Mouse (Mus musculus): ENCODE measurements around the gene Sf3b5. TPM values are rescaled to one million over a fixed set of nuclear protein-coding genes. Genes with fewer than 3 reads are reported as not detected.
A peak's percentile ranks its signal among the peaks of the same experiment; 100 is the strongest.

Gene Sf3b5
- 10 to 100 TPM; 10.1 to 10.3 TPM for total RNA-seq (2021)
- long read RNA-seq, transcript Sf3b5-201 (1 exons, 3,841 nt), result major isoform, 58 of 58 reads
- long read RNA-seq, partial matches to known transcripts, result 0 of 58 reads
- long read RNA-seq, other reads (novel, unspliced or antisense), result 0 of 58 reads

DNA sequence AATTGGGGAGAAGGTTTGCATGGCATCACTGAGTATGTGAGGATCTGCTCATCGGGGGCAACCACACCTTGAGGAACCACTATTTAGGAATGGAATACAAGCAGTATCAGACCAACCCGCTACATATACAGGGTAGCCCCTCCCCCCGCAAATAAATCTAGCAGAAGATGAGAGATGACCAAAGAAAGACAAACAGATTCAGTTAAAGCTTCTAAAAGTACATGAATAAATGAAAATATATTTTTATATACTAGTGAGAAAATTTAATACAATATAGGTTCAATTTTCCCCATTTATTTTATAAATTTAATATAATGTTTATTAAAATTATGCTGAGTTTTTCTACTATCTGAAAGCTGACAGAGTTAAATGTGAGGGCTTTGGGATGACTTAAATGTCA, at the start of gene Sf3b5:
TSS of gene Sf3b5 (plus strand) at position 301 of the 400 bp plus-strand sequence.
- DNase-seq (ENCODE audit: low spot score in 2 of 2), result no peak

DNA sequence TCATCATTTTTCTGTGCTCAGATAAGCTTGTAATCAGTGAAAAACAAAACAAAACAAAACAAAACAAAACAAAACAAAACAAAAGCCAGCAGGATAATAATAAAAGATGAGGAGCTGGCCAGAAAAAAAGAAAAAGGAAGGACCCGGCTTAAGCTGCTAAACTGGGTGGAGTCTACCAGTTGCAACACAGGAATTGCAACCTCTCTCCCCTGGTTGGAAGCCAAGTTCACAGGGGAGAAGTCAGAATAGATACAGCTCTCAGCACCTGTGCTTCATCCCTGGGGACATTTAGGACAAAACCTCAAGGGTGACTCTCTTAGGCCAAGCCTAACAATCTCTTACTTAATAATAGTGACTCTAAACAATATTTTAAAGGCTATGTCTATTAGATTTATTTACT, 49.3 kb upstream of the Sf3b5 start:
- no peak for DNase-seq (ENCODE audit: low spot score in 2 of 2)

GRCm38 (mm10) chr10:12957271-12957670, 47.9 kb upstream of the Sf3b5 start:
- DNase-seq (ENCODE audit: low spot score in 2 of 2), result no peak

- no peak for DNase-seq (ENCODE audit: low spot score in 2 of 2)
Measured at GRCm38 (mm10) chr10:12961546-12961945, 43.6 kb upstream of the Sf3b5 start.

- no peak for DNase-seq (ENCODE audit: low spot score in 2 of 2)
Measured at GRCm38 (mm10) chr10:12962238-12962637, 42.9 kb upstream of the Sf3b5 start.

DNA sequence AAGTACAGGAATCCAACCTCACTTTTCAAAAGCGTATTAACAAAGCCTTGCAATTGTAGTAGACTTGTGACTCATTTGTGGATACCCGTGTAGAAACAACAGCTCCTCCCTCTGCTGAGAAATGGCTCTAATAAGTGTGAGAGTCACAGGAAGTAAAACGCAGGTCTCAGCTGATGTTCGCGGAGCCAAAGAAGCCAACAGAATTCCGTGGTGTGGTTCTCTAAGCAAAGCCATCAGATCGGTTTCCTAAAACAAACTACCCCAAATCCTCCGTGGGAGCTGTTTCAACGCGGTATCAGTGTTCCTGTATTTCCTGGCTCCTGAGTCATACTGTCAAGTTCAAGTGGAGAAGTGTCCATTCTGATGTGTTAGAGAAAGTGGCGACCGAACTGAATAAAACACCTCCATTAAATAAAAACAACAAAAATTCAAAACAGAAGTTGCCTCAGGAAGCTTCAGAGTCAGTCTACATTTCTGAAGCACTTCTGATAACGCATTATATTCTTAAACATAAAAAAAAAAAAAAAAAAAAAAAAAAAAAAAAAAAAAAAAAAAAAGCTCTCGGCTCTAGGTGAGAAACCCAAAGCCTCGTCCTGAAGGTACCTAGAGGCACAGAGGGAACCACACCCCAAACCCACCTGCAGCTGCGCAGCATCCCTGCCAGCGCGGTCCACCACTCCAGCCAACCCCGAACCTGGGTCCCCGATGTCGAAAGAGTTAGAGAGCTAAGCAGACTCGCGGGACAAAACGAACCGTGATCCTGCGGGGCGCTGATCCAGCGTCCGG, 41.6 kb upstream of the Sf3b5 start:
- DNase-seq (ENCODE audit: low spot score in 2 of 2), result no peak

DNA sequence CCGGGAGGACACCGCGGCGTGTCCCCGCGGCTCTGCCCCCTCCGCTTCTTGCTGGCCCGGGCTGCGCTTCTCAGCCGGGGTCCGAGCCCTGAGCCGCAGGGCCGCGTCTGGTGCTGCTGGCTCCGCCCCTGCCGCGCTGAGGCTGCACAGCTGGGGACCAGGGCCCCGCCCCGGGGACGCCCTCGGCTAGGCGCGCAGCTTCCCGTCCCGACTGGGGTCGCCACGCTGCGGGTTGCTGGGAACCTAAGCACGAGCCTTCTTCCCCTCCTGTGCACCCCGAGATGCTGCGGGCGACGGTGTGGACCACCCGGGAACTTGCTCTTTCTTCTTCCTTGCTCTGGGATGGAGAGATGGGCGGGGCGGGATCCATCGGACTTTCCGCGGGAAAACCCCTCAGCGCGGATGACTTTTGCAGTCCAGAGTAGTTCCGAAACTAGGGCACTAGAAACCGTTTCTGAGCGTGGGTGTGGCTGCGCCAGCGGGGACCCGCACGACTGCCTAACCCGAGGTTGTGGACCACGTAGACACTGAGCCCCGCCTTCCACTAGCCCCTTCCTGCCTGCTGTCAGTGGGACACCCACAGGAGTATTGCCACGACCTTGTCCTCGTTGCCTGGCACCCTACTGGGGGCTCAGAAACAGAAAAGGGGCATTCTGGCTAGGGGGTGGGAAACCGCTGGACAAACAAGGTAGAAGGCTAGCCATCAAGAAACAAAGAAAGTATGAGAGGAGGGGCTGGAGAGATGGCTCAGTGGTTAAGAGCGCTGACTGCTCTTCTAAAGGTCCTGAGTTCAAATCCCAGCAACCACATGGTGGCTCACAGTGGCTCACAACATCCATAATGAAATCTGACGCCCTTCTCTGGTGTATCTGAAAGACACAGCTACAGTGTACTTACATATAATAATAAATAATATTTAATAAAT, 40.7 kb upstream of the Sf3b5 start, which contains the start of gene Stx11:
TSS of gene Stx11 (minus strand) at position 148 of the 925 bp plus-strand sequence.
- no peak for DNase-seq (ENCODE audit: low spot score in 2 of 2)

DNA sequence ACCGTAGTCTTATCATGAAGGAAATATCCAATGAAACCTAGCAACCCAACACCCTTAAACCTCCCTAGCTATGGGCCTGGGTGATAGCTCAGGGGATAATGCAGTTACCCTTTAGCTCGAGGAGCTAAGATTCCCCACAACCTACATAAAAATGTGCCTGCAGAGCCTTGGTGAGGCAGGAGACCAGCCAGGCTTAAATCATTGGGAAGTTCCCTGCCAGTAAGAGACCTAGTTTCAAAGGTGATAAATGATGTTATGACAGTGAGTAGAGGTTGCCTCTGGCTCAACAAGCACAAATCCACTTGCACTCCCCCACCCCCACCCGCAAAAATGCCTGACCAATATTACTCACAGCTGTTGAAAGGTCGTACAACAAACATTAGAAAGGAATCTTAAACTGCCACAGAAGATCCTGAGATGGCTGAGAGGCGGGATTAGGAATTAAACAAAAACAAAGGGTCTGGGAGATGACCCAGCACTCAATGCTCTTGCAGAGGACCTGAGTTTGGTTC, 39.4 kb upstream of the Sf3b5 start:
- no peak for DNase-seq (ENCODE audit: low spot score in 2 of 2)

DNA sequence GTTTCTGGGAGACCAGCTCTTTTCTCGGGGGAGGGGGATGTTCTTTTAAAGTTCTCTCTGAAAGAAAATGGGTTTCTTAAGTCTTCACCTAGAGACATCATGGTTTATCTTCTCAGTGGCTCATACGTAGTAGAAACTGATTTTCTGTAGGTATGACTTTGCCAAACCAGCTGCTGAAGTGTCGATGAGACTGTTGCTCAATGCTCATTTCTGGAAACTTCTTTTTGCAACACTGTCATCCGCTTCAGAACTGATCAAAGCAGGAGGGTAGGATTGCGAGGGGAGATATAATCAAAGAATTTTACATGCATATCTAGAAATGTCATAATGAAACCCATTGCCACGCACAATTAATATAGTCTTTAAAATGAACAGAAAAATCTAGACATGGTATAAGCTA, 30.6 kb upstream of the Sf3b5 start:
- no peak for DNase-seq (ENCODE audit: low spot score in 2 of 2)

- DNase-seq (ENCODE audit: low spot score in 2 of 2), result no peak
Measured at GRCm38 (mm10) chr10:12975461-12975860, 29.7 kb upstream of the Sf3b5 start.

DNA sequence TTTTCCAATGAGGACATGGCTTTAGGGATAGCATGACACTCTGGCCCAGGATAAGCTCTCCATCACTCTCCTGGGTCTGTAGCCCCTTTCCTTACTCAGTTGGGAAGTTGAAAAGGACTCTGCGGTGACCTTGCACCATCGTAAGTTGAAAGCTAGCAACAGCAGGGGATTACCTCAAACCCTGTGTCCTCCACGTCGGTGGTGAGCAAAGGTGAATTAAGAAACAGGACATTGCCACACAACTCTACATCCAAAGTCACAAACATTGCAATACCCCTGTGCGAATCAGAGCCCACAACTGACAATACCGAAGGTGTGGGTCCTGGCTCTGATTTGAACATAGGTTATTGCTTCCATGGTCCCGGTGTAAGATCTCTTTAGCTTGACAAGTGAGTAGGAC, 29.2 kb upstream of the Sf3b5 start:
- DNase-seq (ENCODE audit: low spot score in 2 of 2), result no peak

- DNase-seq (ENCODE audit: low spot score in 2 of 2), result no peak
Measured at GRCm38 (mm10) chr10:12976552-12976951, 28.6 kb upstream of the Sf3b5 start.

DNA sequence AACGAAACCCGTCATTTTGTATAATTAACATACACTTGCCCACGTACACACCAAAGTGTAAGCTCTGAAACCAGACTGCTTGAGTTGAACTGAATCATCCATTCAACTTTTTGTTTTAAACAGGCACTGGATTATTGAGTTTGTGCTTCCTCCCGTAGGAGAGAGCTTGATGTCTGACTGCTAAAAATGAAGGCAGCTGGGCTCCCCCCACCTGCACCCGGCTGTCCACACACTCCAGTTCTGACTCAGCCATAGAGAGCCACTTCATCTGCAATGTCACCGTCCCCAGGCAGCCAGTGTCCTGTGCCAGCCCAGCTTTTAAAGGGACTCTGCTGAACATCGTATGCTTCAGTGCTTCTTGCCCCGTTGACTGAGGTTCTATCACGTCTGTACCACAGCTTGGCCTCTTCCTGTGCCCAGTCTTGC, 27.3 kb upstream of the Sf3b5 start:
- peak in 1 of 2 experiments; percentile 7 for DNase-seq (ENCODE audit: low spot score in 2 of 2)

GRCm38 (mm10) chr10:12981071-12981470, 24.1 kb upstream of the Sf3b5 start:
- DNase-seq (ENCODE audit: low spot score in 2 of 2), result no peak

DNA sequence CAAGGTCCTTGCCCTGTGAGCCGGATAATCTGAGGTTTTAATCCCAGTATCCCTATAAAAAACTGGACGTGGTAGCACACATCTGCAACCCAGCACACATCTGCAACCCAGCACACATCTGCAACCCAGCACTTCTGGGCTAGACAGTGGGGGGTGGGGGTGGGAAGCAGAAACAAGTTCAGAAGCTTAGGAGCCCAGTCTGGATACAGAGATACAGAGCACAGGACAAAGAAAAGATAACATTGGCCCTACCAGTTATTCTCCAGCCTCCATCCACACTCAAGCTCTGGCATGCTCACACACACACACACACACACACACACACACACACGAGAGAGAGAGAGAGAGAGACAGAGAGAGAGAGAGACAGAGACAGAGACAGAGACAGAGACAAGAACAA, 21.6 kb upstream of the Sf3b5 start:
- DNase-seq (ENCODE audit: low spot score in 2 of 2), result no peak

DNA sequence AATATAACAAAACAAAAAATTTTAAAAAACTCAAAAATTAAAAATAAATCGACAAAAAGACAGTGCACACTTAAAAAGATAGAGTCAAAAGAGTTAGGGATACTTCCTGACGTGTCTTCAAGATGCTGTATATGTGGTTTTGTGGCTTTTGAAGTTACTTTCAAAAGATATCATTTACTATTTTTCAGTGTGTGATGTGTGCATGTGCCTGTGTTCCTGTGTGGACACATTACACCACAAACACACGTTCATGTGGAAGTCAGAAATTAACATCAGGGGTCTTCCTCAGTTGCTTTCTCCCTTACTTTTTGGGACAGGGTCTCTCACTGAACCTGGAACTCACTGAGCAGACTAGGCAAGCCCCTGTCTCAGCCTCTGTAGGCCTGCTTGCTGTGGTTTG, 20.1 kb upstream of the Sf3b5 start:
- DNase-seq (ENCODE audit: low spot score in 2 of 2), result no peak

GRCm38 (mm10) chr10:12986485-12986884, 18.7 kb upstream of the Sf3b5 start:
- no peak for DNase-seq (ENCODE audit: low spot score in 2 of 2)

- no peak for DNase-seq (ENCODE audit: low spot score in 2 of 2)
Measured at GRCm38 (mm10) chr10:12986943-12987342, 18.2 kb upstream of the Sf3b5 start.

- DNase-seq (ENCODE audit: low spot score in 2 of 2), result no peak
Measured at GRCm38 (mm10) chr10:12991953-12992352, 13.2 kb upstream of the Sf3b5 start.

- DNase-seq (ENCODE audit: low spot score in 2 of 2), result no peak
Measured at GRCm38 (mm10) chr10:12993411-12994039, 11.6 kb upstream of the Sf3b5 start.

All from layer of hippocampus, adult 18-20 months (tissue).